Mouse (Mus musculus): Measurements from ENCODE around the gene Heatr9.

DNA sequence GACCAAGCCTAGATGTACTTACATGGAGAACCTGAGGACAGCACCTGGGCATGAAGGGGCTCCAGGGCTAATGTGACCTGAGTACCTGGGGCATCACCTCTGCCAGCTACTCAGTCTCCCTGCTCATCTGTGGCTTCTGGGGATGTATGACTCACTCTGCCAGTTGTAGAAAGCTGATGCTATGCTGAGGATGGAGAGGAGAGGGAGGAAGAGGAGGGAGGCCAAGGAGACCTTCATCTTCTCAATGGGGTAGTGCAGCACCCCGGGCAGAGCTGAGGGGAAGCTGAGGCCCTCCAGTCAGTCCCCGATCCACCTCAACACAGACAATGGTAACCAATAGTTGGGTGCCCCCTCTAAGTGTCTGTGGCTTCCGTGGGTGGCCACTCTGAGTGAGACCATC, 46.8 kb upstream of the Heatr9 start:
- TF ChIP-seq CTCF (IDR thresholded peaks at IDR 0.05; ENCODE audit: control insufficient read depth, insufficient read depth, insufficient read length), result no peak
- TF ChIP-seq USF1 (IDR thresholded peaks at IDR 0.05; ENCODE audit: low read depth), result no peak
- no peak for TF ChIP-seq MAX (IDR thresholded peaks at IDR 0.05)

Data from C2C12 (cell line).